26 mouse cellular contexts compared by ENCODE assay signal in the genomic region with DNA sequence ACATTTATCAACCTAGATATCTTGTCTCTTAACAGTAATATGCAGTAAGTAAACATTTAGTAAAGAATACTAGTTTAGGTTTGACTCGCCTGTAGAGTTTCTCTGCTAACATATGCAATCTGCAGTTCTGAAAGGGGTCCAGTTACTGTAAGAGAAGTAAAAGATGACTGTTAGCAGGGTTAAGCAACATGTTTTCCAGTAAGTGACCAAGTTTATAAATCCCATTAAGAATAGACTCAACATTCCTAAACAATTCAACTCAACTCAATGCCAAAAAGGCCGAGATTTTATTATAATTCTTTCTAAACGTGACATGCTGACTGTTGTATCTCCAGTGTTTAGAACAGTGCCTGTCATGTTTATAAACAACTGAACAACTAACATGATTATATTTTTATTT.
DNase-seq lines count a peak whose midpoint lies in the region; ATAC-seq and TF ChIP-seq lines count a peak whose summit lies in the region.
"Had no signal": no experiment of that assay in that cellular context is flagged by ENCODE, and none has a peak within 500 bp of the region (broad histone marks: within the 10 kb centered on the region; RNA-seq: fewer than 3 reads in every experiment).

No protein-coding gene starts in this region.

- no peaks in the 10 kb centered on the region for H3K27me3 ChIP-seq in lung, embryonic 14.5 days (ENCODE audit: insufficient read depth, low read length)
- no peaks in the 10 kb centered on the region for H3K27me3 ChIP-seq in lung, embryonic 16.5 days (ENCODE audit: control insufficient read depth, insufficient read depth, low read depth, low read length)
- H3K27me3 ChIP-seq: CH12.LX; embryonic facial prominence, embryonic 13.5 days; embryonic facial prominence, embryonic 15.5 days; forebrain, embryonic 12.5 days had no signal

- TF ChIP-seq CTCF in lung, embryonic 14.5 days (IDR thresholded peaks at IDR 0.05; ENCODE audit: low read depth), result no peak

- DNase-seq in lung, embryonic 14.5 days, result peak; percentile 50
- DNase-seq in lung, postnatal 25 days (ENCODE audit: low spot score), result no peak
- DNase-seq in lung, adult 18-20 months, result no peak
- peak; percentile 8 for DNase-seq in NIH3T3 (ENCODE audit: low read depth)
- DNase-seq: adrenal gland, adult 2 months; adrenal gland, postnatal 10 days; adrenal gland, postnatal 25 days; B cell, adult 2 months; cerebellum, adult 11 months; cerebellum, adult 18-20 months; cerebellum, adult 8-10 months; cerebellum, adult 9-11 months; cerebellum, postnatal 14 days; cerebellum, postnatal 36 days; embryo, embryonic 11 days had no signal

- H3K9me3 ChIP-seq in lung, embryonic 14.5 days (ENCODE audit: low read depth, low read length), result no peaks in the 10 kb centered on the region
- H3K9me3 ChIP-seq in lung, embryonic 16.5 days (ENCODE audit: control insufficient read depth, low read length), result no peaks in the 10 kb centered on the region
- H3K9me3 ChIP-seq: embryonic facial prominence, embryonic 13.5 days; embryonic facial prominence, embryonic 15.5 days; forebrain, embryonic 10.5 days; forebrain, embryonic 12.5 days; G1E had no signal

- H3K36me3 ChIP-seq in lung, embryonic 14.5 days (ENCODE audit: insufficient read depth), result peaks cover 45% of the 10 kb centered on the region
- H3K36me3 ChIP-seq in lung, embryonic 16.5 days (ENCODE audit: control insufficient read depth, insufficient read depth, low read length), result peaks cover 24% of the 10 kb centered on the region
- H3K36me3 ChIP-seq: G1E had no signal

- no peak overlapping the region for H3K4me3 ChIP-seq in lung, embryonic 14.5 days (ENCODE audit: low read depth, low read length)
- H3K4me3 ChIP-seq in lung, embryonic 16.5 days (ENCODE audit: low read length), result no peak overlapping the region
- H3K4me3 ChIP-seq: embryonic facial prominence, embryonic 13.5 days; embryonic facial prominence, embryonic 15.5 days; erythroblast, embryonic 14.5 days; forebrain, embryonic 10.5 days; forebrain, embryonic 12.5 days had no signal

- no peak overlapping the region for H3K9ac ChIP-seq in lung, embryonic 14.5 days
- no peak overlapping the region for H3K9ac ChIP-seq in lung, embryonic 16.5 days (ENCODE audit: low read length)
- H3K9ac ChIP-seq: embryonic facial prominence, embryonic 13.5 days; embryonic facial prominence, embryonic 15.5 days; forebrain, embryonic 12.5 days had no signal

- WGBS in lung, embryonic 14.5 days, result 63% methylated on average over 3 of the region's 3 CpGs
- WGBS in lung, embryonic 16.5 days, result 52% methylated on average over 3 of the region's 3 CpGs

- no peak overlapping the region for H3K27ac ChIP-seq in lung, embryonic 14.5 days (ENCODE audit: low read depth)
- peak overlapping the region; percentile 43 for H3K27ac ChIP-seq in lung, embryonic 16.5 days (ENCODE audit: low read length)
- H3K27ac ChIP-seq: embryonic facial prominence, embryonic 13.5 days; embryonic facial prominence, embryonic 15.5 days; forebrain, embryonic 10.5 days; forebrain, embryonic 12.5 days had no signal

- H3K4me1 ChIP-seq in lung, embryonic 14.5 days (ENCODE audit: insufficient read depth), result no peaks in the 10 kb centered on the region
- H3K4me1 ChIP-seq in lung, embryonic 16.5 days (replicated peaks; ENCODE audit: control insufficient read depth, insufficient read depth, low read length), result no peaks in the 10 kb centered on the region
- H3K4me1 ChIP-seq: embryonic facial prominence, embryonic 13.5 days; embryonic facial prominence, embryonic 15.5 days; forebrain, embryonic 10.5 days; forebrain, embryonic 12.5 days had no signal

- ATAC-seq in lung, embryonic 14.5 days (ENCODE audit: insufficient read depth), result no peak
- peak; percentile 62; the same call in 1 of the 2 replicates for ATAC-seq in lung, embryonic 16.5 days (ENCODE audit: low read depth)
- ATAC-seq: CD4-positive, CD25-positive, alpha-beta regulatory T cell, adult 4 months; forebrain, embryonic 14.5 days; forebrain, embryonic 16.5 days had no signal

- H3K4me2 ChIP-seq in lung, embryonic 14.5 days, result no peak overlapping the region
- no peak overlapping the region for H3K4me2 ChIP-seq in lung, embryonic 16.5 days (ENCODE audit: low read depth, low read length)
- H3K4me2 ChIP-seq: embryonic facial prominence, embryonic 13.5 days; embryonic facial prominence, embryonic 15.5 days; forebrain, embryonic 12.5 days had no signal

Comparison
In these comparisons a context has a peak if more than half of its experiments do, and no peak if none do; other contexts are left out.
1. DNase-seq: peak in lung, embryonic 14.5 days (single experiment) and NIH3T3 (single experiment); none in lung, postnatal 25 days (single experiment) and lung, adult 18-20 months (0 of 2).